Mouse (Mus musculus): ENCODE data around the gene Rps6kl1. TPM values are rescaled to one million over a fixed set of nuclear protein-coding genes. Genes with fewer than 3 reads are reported as not detected.
"Not testable (repeated sequence)": the region's sequence is repeated elsewhere in the genome, so short reads cannot be mapped to it uniquely, and the experiment has no call there.

The Rps6kl1 gene
- polyA plus RNA-seq, 1 experiment from 2014 or later = not detected

- 93% methylated on average over 5 of the region's 5 CpGs for WGBS (ENCODE audit: missing documents)
- Histone ChIP-seq H3K36me3 (ENCODE audit: inconsistent target) (no peaks in the 10 kb centered on the region), H3K4me3 (ENCODE audit: inconsistent target) (no peak overlapping the region), H3K27ac (no peak overlapping the region), H3K79me2 (ENCODE audit: inconsistent target) (no peaks in the 10 kb centered on the region)
These were observed 13.9 kb upstream of the Rps6kl1 start for GRCm38 (mm10) chr12:85164996-85165395.

- Histone ChIP-seq H3K79me2 (ENCODE audit: inconsistent target) (no peaks in the 10 kb centered on the region), H3K27ac (no peak overlapping the region), H3K36me3 (ENCODE audit: inconsistent target) (no peaks in the 10 kb centered on the region), H3K4me3 (ENCODE audit: inconsistent target) (no peak overlapping the region)
- 83% methylated on average over 5 of the region's 5 CpGs for WGBS (ENCODE audit: missing documents)
These were observed 8.5 kb upstream of the Rps6kl1 start for GRCm38 (mm10) chr12:85159592-85159991.

- Histone ChIP-seq H3K4me3 (ENCODE audit: inconsistent target) (no peak overlapping the region), H3K36me3 (ENCODE audit: inconsistent target) (no peaks in the 10 kb centered on the region), H3K27ac (no peak overlapping the region), H3K79me2 (ENCODE audit: inconsistent target) (no peaks in the 10 kb centered on the region)
- 96% methylated on average over 8 of the region's 8 CpGs for WGBS (ENCODE audit: missing documents)
These were observed 7.7 kb upstream of the Rps6kl1 start for GRCm38 (mm10) chr12:85158801-85159200.

DNA sequence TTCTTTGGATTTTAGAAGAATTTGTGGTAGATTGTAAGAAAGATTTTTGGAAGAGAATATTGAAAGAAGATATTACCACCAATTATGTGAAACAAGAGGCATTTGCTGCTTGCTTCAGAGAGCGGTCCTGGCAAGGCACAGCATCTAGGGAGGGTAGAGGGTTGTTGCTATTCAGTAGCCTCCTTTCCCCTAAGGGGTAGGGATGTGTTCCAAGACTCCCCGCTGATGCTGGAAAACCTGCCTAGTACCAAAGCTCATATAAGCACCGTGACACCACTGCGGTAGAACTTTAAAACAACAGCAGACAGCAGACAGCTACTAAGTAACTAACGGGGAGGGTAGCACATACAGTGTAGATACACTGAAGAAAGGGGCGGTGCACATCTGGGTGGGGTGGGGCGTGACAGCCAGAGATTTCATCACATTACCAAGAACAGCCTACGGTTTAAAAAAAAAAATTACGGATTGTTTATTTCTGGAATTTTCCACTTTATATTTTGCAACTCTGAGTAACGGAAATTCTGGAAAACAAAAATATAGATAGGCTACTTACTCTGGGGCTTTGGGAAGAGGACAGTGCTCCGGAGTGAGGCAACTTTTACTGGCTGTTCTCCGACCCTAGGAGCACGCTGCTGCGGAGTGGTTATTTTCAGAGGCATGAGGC is 6.9 kb upstream of the Rps6kl1 start:
- WGBS (ENCODE audit: missing documents) = 90% methylated on average over 14 of the region's 14 CpGs
- Histone ChIP-seq H3K4me3 (ENCODE audit: inconsistent target) (no peak overlapping the region), H3K79me2 (ENCODE audit: inconsistent target) (no peaks in the 10 kb centered on the region), H3K36me3 (ENCODE audit: inconsistent target) (no peaks in the 10 kb centered on the region), H3K27ac (no peak overlapping the region)

DNA sequence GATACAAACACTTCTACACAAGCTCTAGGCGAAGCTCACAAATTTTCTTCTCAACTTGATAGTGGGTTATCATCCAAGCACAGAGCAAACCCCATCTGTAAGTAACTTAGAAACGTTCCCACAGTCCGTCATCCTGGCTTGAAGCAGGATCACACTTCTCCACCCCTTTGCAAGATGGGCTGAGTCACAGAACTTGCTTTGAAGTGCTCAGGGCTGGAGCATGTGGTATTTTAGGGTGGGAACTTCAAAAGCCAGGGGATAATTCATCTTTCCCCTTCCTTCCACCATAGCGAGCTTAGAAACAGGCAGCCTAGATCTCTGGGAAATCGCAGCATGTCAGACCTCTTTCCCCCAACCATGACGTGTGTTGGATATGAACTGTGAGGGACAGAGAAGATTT is 5.3 kb upstream of the Rps6kl1 start:
- H3K4me3 ChIP-seq (ENCODE audit: inconsistent target) = no peak overlapping the region
- H3K36me3 ChIP-seq (ENCODE audit: inconsistent target) = no peaks in the 10 kb centered on the region
- no peak overlapping the region for H3K27ac ChIP-seq
- H3K79me2 ChIP-seq (ENCODE audit: inconsistent target) = no peaks in the 10 kb centered on the region
- WGBS (ENCODE audit: missing documents) = 47% methylated on average over 6 of the region's 6 CpGs

DNA sequence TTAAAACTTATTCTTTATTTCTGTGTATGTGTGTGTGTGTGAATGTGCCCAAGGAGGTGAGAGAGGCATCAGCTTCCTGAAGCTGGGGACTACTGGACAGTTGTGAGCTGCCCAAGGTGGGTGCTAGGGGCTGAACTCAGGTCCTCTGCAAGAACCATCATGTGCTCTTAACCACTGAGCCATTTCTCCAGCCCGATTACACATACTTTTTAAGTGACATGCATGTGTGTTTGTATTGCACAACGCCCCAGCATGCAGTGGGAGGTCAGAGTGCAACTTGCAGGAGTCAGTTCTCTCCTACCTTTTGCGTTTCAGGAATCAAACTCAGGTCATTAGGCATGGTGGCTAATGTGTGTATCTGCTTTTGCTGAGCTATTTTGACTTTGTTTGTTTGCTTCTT is 1.9 kb upstream of the Rps6kl1 start:
- WGBS (ENCODE audit: missing documents) = 51% methylated on average over 3 of the region's 3 CpGs
- H3K79me2 ChIP-seq (ENCODE audit: inconsistent target) = no peaks in the 10 kb centered on the region
- H3K4me3 ChIP-seq (ENCODE audit: inconsistent target) = no peak overlapping the region
- H3K36me3 ChIP-seq (ENCODE audit: inconsistent target) = no peaks in the 10 kb centered on the region
- H3K27ac ChIP-seq = no peak overlapping the region

- H3K79me2 ChIP-seq (ENCODE audit: inconsistent target) = no peaks in the 10 kb centered on the region
- no peak overlapping the region for H3K4me3 ChIP-seq (ENCODE audit: inconsistent target)
- H3K36me3 ChIP-seq (ENCODE audit: inconsistent target) = no peaks in the 10 kb centered on the region
- no peak overlapping the region for H3K27ac ChIP-seq
- WGBS (ENCODE audit: missing documents) = 49% methylated on average over 20 of the region's 20 CpGs
These were observed 603 bp downstream of the Rps6kl1 start for GRCm38 (mm10) chr12:85150321-85151001.

GRCm38 (mm10) chr12:85146881-85147280 is 4.2 kb downstream of the Rps6kl1 start:
- no peak overlapping the region for H3K27ac ChIP-seq
- WGBS (ENCODE audit: missing documents) = 89% methylated on average over 9 of the region's 9 CpGs
- H3K79me2 ChIP-seq (ENCODE audit: inconsistent target) = no peaks in the 10 kb centered on the region
- no peaks in the 10 kb centered on the region for H3K36me3 ChIP-seq (ENCODE audit: inconsistent target)
- H3K4me3 ChIP-seq (ENCODE audit: inconsistent target) = no peak overlapping the region

DNA sequence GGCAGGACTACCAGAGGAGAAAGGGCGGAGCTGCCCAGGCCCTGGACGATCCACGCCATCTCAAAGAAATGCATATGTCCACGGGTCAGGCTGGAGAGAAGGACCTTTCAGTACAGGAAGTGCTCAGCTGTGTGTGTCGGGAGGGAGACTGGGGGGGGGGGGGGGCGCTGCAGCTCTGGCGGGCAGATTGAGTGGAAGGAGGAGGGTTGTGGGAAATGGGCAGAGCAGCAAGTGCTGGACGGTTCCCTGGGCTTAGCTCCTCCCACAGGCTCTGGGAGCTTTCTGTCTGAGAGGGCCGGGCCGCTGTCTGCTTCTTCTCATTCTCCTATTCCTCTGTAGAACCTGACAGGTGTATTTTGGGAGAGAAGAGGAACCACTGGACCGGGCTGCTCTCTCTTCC is 4.7 kb downstream of the Rps6kl1 start:
- H3K79me2 ChIP-seq (ENCODE audit: inconsistent target) = no peaks in the 10 kb centered on the region
- H3K27ac ChIP-seq = no peak overlapping the region
- H3K36me3 ChIP-seq (ENCODE audit: inconsistent target) = no peaks in the 10 kb centered on the region
- 37% methylated on average over 9 of the region's 11 CpGs for WGBS (ENCODE audit: missing documents)
- H3K4me3 ChIP-seq (ENCODE audit: inconsistent target) = no peak overlapping the region

DNA sequence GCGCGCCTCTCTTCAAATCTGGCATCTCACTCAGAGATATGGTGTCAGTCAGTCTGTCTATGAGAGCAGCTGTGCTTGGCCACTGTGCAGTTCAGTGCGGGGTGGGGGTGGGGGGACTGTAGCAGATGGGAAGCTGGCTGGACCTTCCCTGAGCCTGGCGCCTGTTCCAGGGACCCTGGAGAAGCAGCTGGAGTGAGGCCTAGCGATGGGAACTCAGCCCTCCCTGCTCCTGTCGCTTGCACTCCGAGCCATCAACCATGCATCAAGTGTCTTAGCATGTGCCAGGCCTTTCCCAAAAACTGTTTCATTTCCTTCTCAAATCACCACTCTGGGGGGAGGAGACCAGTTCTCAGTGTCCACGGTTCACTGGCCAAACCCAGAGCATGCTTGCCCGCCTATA is 5.4 kb downstream of the Rps6kl1 start:
- no peak overlapping the region for H3K27ac ChIP-seq

DNA sequence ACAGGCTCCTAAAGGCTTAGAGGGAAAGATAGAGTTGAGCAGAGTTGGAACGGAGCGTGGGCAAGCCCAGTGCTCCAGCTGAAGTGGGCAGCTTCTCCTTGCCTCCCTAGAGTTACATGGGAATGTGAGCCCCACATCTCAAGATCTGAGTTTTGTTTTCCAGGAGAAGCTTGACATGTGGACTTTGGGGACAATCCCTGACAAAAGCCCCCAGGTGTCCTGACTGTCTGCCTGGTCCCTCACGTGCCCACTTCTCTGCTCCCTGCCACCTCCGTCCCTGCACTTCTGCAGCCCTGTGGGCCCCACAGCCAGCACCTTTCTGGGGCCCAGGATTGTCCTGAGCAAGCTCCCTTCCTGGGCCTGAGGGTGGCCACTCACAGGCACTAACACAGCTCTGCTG is 6.2 kb downstream of the Rps6kl1 start:
- no peaks in the 10 kb centered on the region for H3K79me2 ChIP-seq (ENCODE audit: inconsistent target)
- WGBS (ENCODE audit: missing documents) = 95% methylated on average over 4 of the region's 4 CpGs
- no peak overlapping the region for H3K27ac ChIP-seq
- H3K4me3 ChIP-seq (ENCODE audit: inconsistent target) = no peak overlapping the region
- no peaks in the 10 kb centered on the region for H3K36me3 ChIP-seq (ENCODE audit: inconsistent target)

More for the DNA sequence above, 5.4 kb downstream of the Rps6kl1 start:
- Histone ChIP-seq H3K4me3 (ENCODE audit: inconsistent target) (no peak overlapping the region), H3K36me3 (ENCODE audit: inconsistent target) (no peaks in the 10 kb centered on the region), H3K79me2 (ENCODE audit: inconsistent target) (no peaks in the 10 kb centered on the region)
- WGBS (ENCODE audit: missing documents) = 89% methylated on average over 8 of the region's 9 CpGs

DNA sequence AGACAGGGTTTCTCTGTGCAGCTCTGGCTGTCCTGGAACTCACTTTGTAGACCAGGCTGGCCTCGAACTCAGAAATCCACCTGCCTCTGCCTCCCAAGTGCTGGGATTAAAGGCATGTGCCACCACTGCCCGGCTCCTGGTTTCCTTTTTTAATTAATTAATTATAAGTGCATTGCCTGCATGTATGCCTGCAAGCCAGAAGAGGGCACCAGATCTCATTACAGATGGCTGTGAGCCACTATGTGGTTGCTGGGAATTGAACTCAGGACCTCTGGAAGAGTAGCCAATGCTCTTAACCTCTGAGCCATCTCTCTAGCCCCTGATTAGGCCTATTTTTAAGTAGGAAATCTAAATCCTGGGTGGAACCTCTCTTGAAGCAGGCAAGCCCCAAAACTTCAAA is 6.8 kb downstream of the Rps6kl1 start:
- not testable (repeated sequence) for H3K27ac ChIP-seq; H3K79me2 ChIP-seq (ENCODE audit: inconsistent target); H3K36me3 ChIP-seq (ENCODE audit: inconsistent target); H3K4me3 ChIP-seq (ENCODE audit: inconsistent target)
- WGBS (ENCODE audit: missing documents) = 30% methylated on average over 1 of the region's 2 CpGs

- H3K27ac ChIP-seq = no peak overlapping the region
- H3K36me3 ChIP-seq (ENCODE audit: inconsistent target) = no peaks in the 10 kb centered on the region
- WGBS (ENCODE audit: missing documents) = 29% methylated on average over 4 of the region's 4 CpGs
- H3K4me3 ChIP-seq (ENCODE audit: inconsistent target) = no peak overlapping the region
- H3K79me2 ChIP-seq (ENCODE audit: inconsistent target) = no peaks in the 10 kb centered on the region
These were observed 8.3 kb downstream of the Rps6kl1 start for GRCm38 (mm10) chr12:85142803-85143202.

DNA sequence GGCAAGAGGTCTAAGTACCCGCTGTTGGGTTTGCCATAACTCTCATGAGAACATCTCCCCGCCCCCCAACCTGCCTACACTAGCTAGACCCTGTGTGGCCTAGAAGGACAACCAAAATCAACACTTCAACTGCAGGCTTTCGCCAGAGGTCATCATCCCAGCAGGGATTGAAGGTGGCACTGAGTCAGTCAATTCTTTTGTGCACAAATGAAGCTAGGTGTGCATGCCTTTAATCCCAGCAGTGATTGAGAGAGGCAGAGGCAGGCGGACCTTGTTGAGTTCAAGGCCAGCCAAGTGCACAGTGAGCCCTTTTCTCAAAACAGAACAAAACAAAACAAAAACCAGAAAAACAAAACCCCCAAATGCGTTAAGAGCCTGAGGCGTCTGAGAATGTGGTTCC is 10.0 kb downstream of the Rps6kl1 start:
- no peak overlapping the region for H3K27ac ChIP-seq
- WGBS (ENCODE audit: missing documents) = 87% methylated on average over 6 of the region's 6 CpGs

GRCm38 (mm10) chr12:85140036-85140701 is 10.9 kb downstream of the Rps6kl1 start:
- no peaks in the 10 kb centered on the region for H3K79me2 ChIP-seq (ENCODE audit: inconsistent target)
- H3K27ac ChIP-seq = no peak overlapping the region
- no peaks in the 10 kb centered on the region for H3K36me3 ChIP-seq (ENCODE audit: inconsistent target)
- H3K4me3 ChIP-seq (ENCODE audit: inconsistent target) = no peak overlapping the region
- WGBS (ENCODE audit: missing documents) = 62% methylated on average over 18 of the region's 18 CpGs

More for the DNA sequence above, 10.0 kb downstream of the Rps6kl1 start:
- no peak overlapping the region for H3K4me3 ChIP-seq (ENCODE audit: inconsistent target)
- no peaks in the 10 kb centered on the region for H3K79me2 ChIP-seq (ENCODE audit: inconsistent target)
- no peaks in the 10 kb centered on the region for H3K36me3 ChIP-seq (ENCODE audit: inconsistent target)

Measured in macrophage (primary cell).